Mouse (Mus musculus) liver, embryonic 14.5 days (tissue): ENCODE results near the gene Hacl1.

Experiments used
- CTCF ChIP-seq: IDR thresholded peaks from 2 replicates; pipeline ENCODE4 v1.5.1; 2016; ENCODE audit warnings: antibody characterized with exemption, low read depth, control low read depth
- EP300 ChIP-seq: IDR thresholded peaks from 2 replicates; pipeline ENCODE4 v1.6.1; 2016; ENCODE audit warnings: antibody characterized with exemption, low read depth

DNA sequence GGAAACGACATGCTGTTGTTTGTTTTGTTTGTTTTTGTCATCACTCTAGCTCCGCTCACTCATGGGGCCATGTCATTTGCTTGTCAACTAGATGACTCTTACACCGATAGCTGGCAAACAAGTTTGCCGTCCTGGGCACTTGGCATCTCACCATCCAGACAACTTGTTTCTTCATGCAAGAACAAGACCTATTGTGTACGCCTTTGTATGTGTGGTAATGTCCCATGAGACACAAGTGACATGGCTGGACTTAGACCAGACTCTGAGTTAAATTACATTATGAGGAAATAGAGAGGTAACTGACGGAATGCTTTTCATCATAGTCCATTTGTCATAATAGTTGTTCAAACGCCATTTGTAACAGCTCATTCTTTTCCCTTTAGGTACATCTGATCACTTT, 4.8 kb upstream of the Hacl1 start:
- TF ChIP-seq CTCF: no peak
- no peak for TF ChIP-seq EP300
